Mouse (Mus musculus) myocyte (in vitro differentiated cells): ENCODE data around the gene Fcho2.

ENCODE experiments used
- E2F4 ChIP-seq: IDR thresholded peaks from one replicate; pipeline ENCODE4 v1.6.1; 2011; ENCODE audit warnings: mild to moderate bottlenecking, control low read depth, moderate library complexity; ENCODE audit not compliant: insufficient read depth
- POLR2A ChIP-seq: IDR thresholded peaks from one replicate; pipeline ENCODE4 v1.6.1; 2011; ENCODE audit warnings: low read depth, mild to moderate bottlenecking, control low read depth, moderate library complexity; ENCODE audit not compliant: insufficient read length

DNA sequence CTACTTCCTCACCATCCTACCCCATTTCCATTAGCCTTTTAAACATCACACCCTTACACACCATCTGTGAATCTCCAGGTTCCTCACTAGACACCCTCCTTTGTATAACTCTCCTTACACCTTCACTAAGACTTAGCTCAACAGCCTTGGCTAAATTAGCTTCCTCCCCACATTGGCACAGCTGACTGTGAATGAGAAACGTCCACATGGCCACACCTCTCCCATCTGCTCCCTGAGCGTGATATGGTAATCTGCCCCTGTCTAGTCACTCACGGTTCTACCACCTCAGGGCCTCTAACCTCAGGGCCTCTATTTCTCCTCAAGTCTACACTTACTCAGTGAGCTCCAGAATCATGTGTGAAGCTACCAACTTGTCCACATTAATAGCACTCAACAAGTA lies 82.0 kb downstream of the Fcho2 start:
- no peak for TF ChIP-seq E2F4
- no peak for TF ChIP-seq POLR2A
